Mouse (Mus musculus) myocyte (in vitro differentiated cells): Measurements from ENCODE around the gene Olfr455. TPM values are rescaled to one million over a fixed set of nuclear protein-coding genes. Genes with fewer than 3 reads are reported as not detected.

Experiments used
- H3K27me3 ChIP-seq: one replicate; pipeline ENCODE4 v1.6.1; 2011; ENCODE audit not compliant: control insufficient read depth, insufficient read depth, insufficient read length
- H3K36me3 ChIP-seq: one replicate; pipeline ENCODE4 v1.6.1; 2011; ENCODE audit not compliant: control insufficient read depth, insufficient read depth
- H3K4me2 ChIP-seq: one replicate; pipeline ENCODE4 v1.6.1; 2011; ENCODE audit warnings: low read depth, control low read depth
- H3K4me3 ChIP-seq: one replicate; pipeline ENCODE4 v1.5.1; 2011; ENCODE audit warnings: mild to moderate bottlenecking, control low read depth, moderate library complexity
- H3K79me2 ChIP-seq: one replicate; pipeline ENCODE4 v1.6.1; 2011; ENCODE audit not compliant: control insufficient read depth, insufficient read depth
- H3ac ChIP-seq: one replicate; pipeline ENCODE4 v1.6.1; 2011; ENCODE audit not compliant: control insufficient read depth, insufficient read length
- CEBPB ChIP-seq: IDR thresholded peaks from 2 replicates; pipeline ENCODE4 v1.6.1; 2011; ENCODE audit warnings: mild to moderate bottlenecking, moderate library complexity; ENCODE audit not compliant: poor library complexity, insufficient read depth, severe bottlenecking
- E2F4 ChIP-seq: IDR thresholded peaks from one replicate; pipeline ENCODE4 v1.6.1; 2011; ENCODE audit warnings: mild to moderate bottlenecking, control low read depth, moderate library complexity; ENCODE audit not compliant: insufficient read depth
- MAX ChIP-seq: IDR thresholded peaks from one replicate; pipeline ENCODE4 v1.6.1; 2011; ENCODE audit warnings: low read depth, mild to moderate bottlenecking, control low read depth
- MYOD1 ChIP-seq, 3 experiments: IDR thresholded peaks; one replicate each; pipeline ENCODE4 v1.6.1; 2011; ENCODE audit warnings: control low read depth in 2 of 3, low read depth in 2 of 3, mild to moderate bottlenecking in 2 of 3, moderate library complexity in 1 of 3; ENCODE audit not compliant: insufficient read length in 2 of 3, control insufficient read depth in 1 of 3
- MYOG ChIP-seq, 3 experiments: IDR thresholded peaks; one replicate each; pipeline ENCODE4 v1.6.1; 2011; ENCODE audit warnings: control low read depth in 2 of 3, low read depth in 2 of 3, mild to moderate bottlenecking in 2 of 3; ENCODE audit not compliant: insufficient read length in 2 of 3, control insufficient read depth in 1 of 3, insufficient read depth in 1 of 3
- POLR2A ChIP-seq: IDR thresholded peaks from one replicate; pipeline ENCODE4 v1.6.1; 2011; ENCODE audit warnings: low read depth, mild to moderate bottlenecking, control low read depth, moderate library complexity; ENCODE audit not compliant: insufficient read length
- POLR2AphosphoS2 ChIP-seq: IDR thresholded peaks from one replicate; pipeline ENCODE4 v1.6.1; 2011; ENCODE audit warnings: low read depth, control low read depth; ENCODE audit not compliant: insufficient read length
- REST ChIP-seq: IDR thresholded peaks from one replicate; pipeline ENCODE4 v1.6.1; 2011; ENCODE audit warnings: mild to moderate bottlenecking, control low read depth, moderate library complexity; ENCODE audit not compliant: insufficient read depth, insufficient read length
- SRF ChIP-seq: IDR thresholded peaks from one replicate; pipeline ENCODE4 v1.6.1; 2011; ENCODE audit warnings: low read depth; ENCODE audit not compliant: control insufficient read depth, insufficient read length
- TCF12 ChIP-seq: IDR thresholded peaks from one replicate; pipeline ENCODE4 v1.6.1; 2011; ENCODE audit warnings: mild to moderate bottlenecking, control low read depth; ENCODE audit not compliant: poor library complexity, insufficient read depth, severe bottlenecking
- TCF3 ChIP-seq: IDR thresholded peaks from one replicate; pipeline ENCODE4 v1.6.1; 2011; ENCODE audit warnings: low read depth, control low read depth; ENCODE audit not compliant: insufficient read length
- USF1 ChIP-seq: IDR thresholded peaks from one replicate; pipeline ENCODE4 v1.6.1; 2011; ENCODE audit warnings: low read depth, mild to moderate bottlenecking, control low read depth, moderate library complexity
- polyA plus RNA-seq: library from polyadenylated mRNA; unstranded; fragments of >200 nt; fragmentation: generic; extraction: Trizol; gene quantifications from one replicate; pipeline ENCODE4 v1.2.1, GENCODE M21; 2012; ENCODE audit warnings: missing spikeins

The Olfr455 gene
- polyA plus RNA-seq, 1 experiment = not detected

- Histone ChIP-seq H3K4me2 (no peak overlapping the region), H3K4me3 (no peak overlapping the region), H3K36me3 (no peaks in the 10 kb centered on the region), H3K79me2 (no peaks in the 10 kb centered on the region), H3K27me3 (no peaks in the 10 kb centered on the region), H3ac (no peak overlapping the region)
- no peak for TF ChIP-seq REST
- no peak for TF ChIP-seq MAX
- TF ChIP-seq TCF12 = no peak
- no peak for TF ChIP-seq CEBPB
- TF ChIP-seq MYOG (IDR thresholded peaks at IDR 0.05; ENCODE audit: control insufficient read depth in 1 of 3, insufficient read depth in 1 of 3, insufficient read length in 2 of 3, low read depth in 2 of 3) = no peak
- no peak for TF ChIP-seq TCF3
- no peak for TF ChIP-seq POLR2AphosphoS2
- no peak for TF ChIP-seq E2F4
- TF ChIP-seq POLR2A = no peak
- no peak for TF ChIP-seq SRF
- no peak for TF ChIP-seq MYOD1 (IDR thresholded peaks at IDR 0.05; ENCODE audit: control insufficient read depth in 1 of 3, insufficient read length in 2 of 3, low read depth in 2 of 3)
- no peak for TF ChIP-seq USF1
These were observed 43.9 kb downstream of the Olfr455 start for GRCm38 (mm10) chr6:42503478-42503877.

GRCm38 (mm10) chr6:42489731-42490130 is 57.7 kb downstream of the Olfr455 start:
- Histone ChIP-seq H3K27me3 (no peaks in the 10 kb centered on the region), H3K36me3 (no peaks in the 10 kb centered on the region), H3K4me3 (no peak overlapping the region), H3K79me2 (no peaks in the 10 kb centered on the region), H3ac (no peak overlapping the region), H3K4me2 (peak overlapping the region; percentile 46)
- no peak for TF ChIP-seq TCF3
- no peak for TF ChIP-seq REST
- no peak for TF ChIP-seq E2F4
- no peak for TF ChIP-seq SRF
- no peak for TF ChIP-seq CEBPB
- TF ChIP-seq POLR2A = no peak
- no peak for TF ChIP-seq MYOD1 (IDR thresholded peaks at IDR 0.05; ENCODE audit: control insufficient read depth in 1 of 3, insufficient read length in 2 of 3, low read depth in 2 of 3)
- TF ChIP-seq MAX = no peak
- TF ChIP-seq POLR2AphosphoS2 = no peak
- no peak for TF ChIP-seq MYOG (IDR thresholded peaks at IDR 0.05; ENCODE audit: control insufficient read depth in 1 of 3, insufficient read depth in 1 of 3, insufficient read length in 2 of 3, low read depth in 2 of 3)
- no peak for TF ChIP-seq TCF12
- no peak for TF ChIP-seq USF1

DNA sequence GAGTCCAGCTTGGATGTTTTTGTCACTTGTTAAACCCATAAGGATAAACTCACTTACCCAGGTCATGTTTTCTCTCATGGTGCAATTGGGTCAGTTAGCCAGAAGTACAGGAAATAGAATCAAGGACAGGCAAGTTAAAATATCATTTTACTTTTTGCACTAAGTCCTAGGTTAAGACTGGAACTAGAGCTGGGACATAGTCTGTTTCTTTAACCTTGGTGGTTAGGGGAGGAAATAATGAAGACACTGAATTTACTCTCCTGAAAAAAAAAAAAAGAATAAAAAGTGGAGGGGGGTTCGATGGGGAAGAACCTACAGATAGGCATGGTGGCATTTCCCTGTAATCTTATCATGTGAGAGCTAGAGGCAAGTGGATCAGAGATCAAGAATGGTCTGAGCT is 60.3 kb downstream of the Olfr455 start, which contains the start of gene Olfr456:
Olfr456 (minus strand) TSS at position 101 of the 400 bp plus-strand sequence.
- H3K4me2 ChIP-seq = no peak within 1 kb of the TSS
- no peak within 1 kb of the TSS for H3K4me3 ChIP-seq
- no peaks in the 10 kb centered on the region for H3K27me3 ChIP-seq
- no peak within 1 kb of the TSS for H3ac ChIP-seq
- H3K79me2 ChIP-seq = no peaks in the 10 kb centered on the region
- TF ChIP-seq POLR2A = no peak
- no peak for TF ChIP-seq MYOD1 (IDR thresholded peaks at IDR 0.05; ENCODE audit: control insufficient read depth in 1 of 3, insufficient read length in 2 of 3, low read depth in 2 of 3)
- TF ChIP-seq E2F4 = no peak
- TF ChIP-seq TCF12 = no peak
- no peak for TF ChIP-seq POLR2AphosphoS2
- TF ChIP-seq MYOG (IDR thresholded peaks at IDR 0.05; ENCODE audit: control insufficient read depth in 1 of 3, insufficient read depth in 1 of 3, insufficient read length in 2 of 3, low read depth in 2 of 3) = no peak
- no peak for TF ChIP-seq USF1
- TF ChIP-seq TCF3 = no peak
- TF ChIP-seq REST = no peak
- no peak for TF ChIP-seq SRF
- TF ChIP-seq MAX = no peak
- no peak for TF ChIP-seq CEBPB
- H3K36me3 ChIP-seq = no peaks in the 10 kb centered on the region

Other genes starting within 250 kb of the Olfr455 start
- gene Fam131b, start 222.9 kb downstream of the Olfr455 start, polyA plus RNA-seq = 4.2 TPM
- gene Zyx, start 198.0 kb downstream of the Olfr455 start, polyA plus RNA-seq = 467 TPM
- 6.3 TPM for gene Epha1, start 174.3 kb downstream of the Olfr455 start, polyA plus RNA-seq
- gene Tas2r143, start 147.3 kb downstream of the Olfr455 start, polyA plus RNA-seq = not detected
- gene Tas2r135, start 142.2 kb downstream of the Olfr455 start, polyA plus RNA-seq = not detected
- gene Tas2r126, start 113.1 kb downstream of the Olfr455 start, polyA plus RNA-seq = not detected
- not detected for gene Olfr458, start 82.4 kb downstream of the Olfr455 start, polyA plus RNA-seq
- gene Olfr457, start 71.3 kb downstream of the Olfr455 start, polyA plus RNA-seq = 0.01 TPM
- 0.05 TPM for gene Olfr456, start 60.4 kb downstream of the Olfr455 start, polyA plus RNA-seq
- not detected for gene Tcaf3, start 50.1 kb upstream of the Olfr455 start, polyA plus RNA-seq
- 4.3 TPM for gene Tcaf2, start 97.7 kb upstream of the Olfr455 start, polyA plus RNA-seq
- gene Tcaf1, start 162.5 kb upstream of the Olfr455 start, polyA plus RNA-seq = 15.9 TPM
- gene Olfr453, start 191.8 kb upstream of the Olfr455 start, polyA plus RNA-seq = not detected
- not detected for gene Olfr38, start 208.8 kb upstream of the Olfr455 start, polyA plus RNA-seq
- not detected for gene Olfr452, start 237.5 kb upstream of the Olfr455 start, polyA plus RNA-seq